Mouse (Mus musculus) erythroblast, embryonic 14.5 days (primary cell): ENCODE measurements around the gene Mansc1. TPM values are rescaled to one million over a fixed set of nuclear protein-coding genes. Genes with fewer than 3 reads are reported as not detected.

Experiments used
- H3K27me3 ChIP-seq: 2 replicates; pipeline ENCODE4 v1.6.1; 2012; ENCODE audit warnings: inconsistent platforms; ENCODE audit not compliant: control insufficient read depth
- H3K36me3 ChIP-seq: 2 replicates; pipeline ENCODE4 v1.6.1; 2012; ENCODE audit warnings: mild to moderate bottlenecking, inconsistent platforms; ENCODE audit not compliant: control insufficient read depth
- H3K4me1 ChIP-seq: 2 replicates; pipeline ENCODE4 v1.6.1; 2012; ENCODE audit warnings: inconsistent platforms; ENCODE audit not compliant: control insufficient read depth
- H3K4me3 ChIP-seq: replicated peaks from 2 replicates; pipeline ENCODE3; 2012; ENCODE audit warnings: moderate library complexity, mild to moderate bottlenecking, inconsistent platforms
- H3K9me3 ChIP-seq: 2 replicates; pipeline ENCODE4 v1.6.1; 2012; ENCODE audit warnings: low read length, inconsistent platforms, mixed read lengths; ENCODE audit not compliant: control insufficient read depth
- GATA1 ChIP-seq: IDR thresholded peaks from 2 replicates; pipeline ENCODE4 v1.6.1; 2012; ENCODE audit warnings: low read length, inconsistent platforms, mixed read lengths
- TAL1 ChIP-seq: IDR thresholded peaks from 3 replicates; pipeline ENCODE4 v1.6.1; 2012; ENCODE audit warnings: low read length, inconsistent platforms, mixed read lengths
- polyA plus RNA-seq: library from polyadenylated mRNA; stranded (reverse); fragments of >175 nt; gene quantifications from 2 replicates; pipeline ENCODE4 v1.2.3, GENCODE M21; 2012

The Mansc1 gene
- polyA plus RNA-seq, 1 experiment, result not detected

- peak overlapping the region; percentile 95 for H3K4me3 ChIP-seq
- TF ChIP-seq TAL1 (no peak), GATA1 (no peak)
Measured at GRCm38 (mm10) chr6:134641738-134642446, 9.6 kb upstream of the Mansc1 start.

GRCm38 (mm10) chr6:134640485-134641475, 8.5 kb upstream of the Mansc1 start:
- Histone ChIP-seq H3K9me3 (no peaks in the 10 kb centered on the region), H3K27me3 (no peaks in the 10 kb centered on the region), H3K4me1 (peaks cover 19% of the 10 kb centered on the region), H3K36me3 (peaks cover 15% of the 10 kb centered on the region), H3K4me3 (peak overlapping the region; percentile 95)
- no peak for TF ChIP-seq TAL1
- peak; percentile 28; the same call in 1 of the 2 replicates for TF ChIP-seq GATA1

More at GRCm38 (mm10) chr6:134641738-134642446, 9.6 kb upstream of the Mansc1 start:
- H3K27me3 ChIP-seq, result no peaks in the 10 kb centered on the region
- H3K36me3 ChIP-seq, result peaks cover 24% of the 10 kb centered on the region
- peaks cover 20% of the 10 kb centered on the region for H3K4me1 ChIP-seq
- no peaks in the 10 kb centered on the region for H3K9me3 ChIP-seq

- H3K4me1 ChIP-seq, result peaks cover 19% of the 10 kb centered on the region
- H3K9me3 ChIP-seq, result no peaks in the 10 kb centered on the region
- no peaks in the 10 kb centered on the region for H3K27me3 ChIP-seq
- TF ChIP-seq TAL1, result no peak
- TF ChIP-seq GATA1, result no peak
- no peak overlapping the region for H3K4me3 ChIP-seq
- H3K36me3 ChIP-seq, result peaks cover 6% of the 10 kb centered on the region
Measured at GRCm38 (mm10) chr6:134639900-134640299, 7.6 kb upstream of the Mansc1 start.

GRCm38 (mm10) chr6:134639210-134639609, 6.9 kb upstream of the Mansc1 start, which contains the start of gene Borcs5:
Gene Borcs5 (plus strand): TSS chr6:134639510.
- H3K4me3 ChIP-seq, result no peak within 1 kb of the TSS
- H3K4me1 ChIP-seq, result peaks cover 19% of the 10 kb centered on the region
- no peaks in the 10 kb centered on the region for H3K9me3 ChIP-seq
- TF ChIP-seq TAL1, result no peak
- TF ChIP-seq GATA1, result no peak
- no peaks in the 10 kb centered on the region for H3K27me3 ChIP-seq
- H3K36me3 ChIP-seq, result peaks cover under 1% of the 10 kb centered on the region

GRCm38 (mm10) chr6:134636476-134636875, 4.2 kb upstream of the Mansc1 start:
- no peak overlapping the region for H3K4me3 ChIP-seq
- no peaks in the 10 kb centered on the region for H3K9me3 ChIP-seq
- no peak for TF ChIP-seq TAL1
- TF ChIP-seq GATA1, result no peak
- no peaks in the 10 kb centered on the region for H3K36me3 ChIP-seq
- peaks cover 17% of the 10 kb centered on the region for H3K27me3 ChIP-seq
- H3K4me1 ChIP-seq, result peaks cover 14% of the 10 kb centered on the region

- Histone ChIP-seq H3K4me3 (no peak overlapping the region), H3K9me3 (no peaks in the 10 kb centered on the region), H3K36me3 (no peaks in the 10 kb centered on the region), H3K27me3 (peaks cover 29% of the 10 kb centered on the region), H3K4me1 (peaks cover 8% of the 10 kb centered on the region)
- no peak for TF ChIP-seq GATA1
- no peak for TF ChIP-seq TAL1
Measured at GRCm38 (mm10) chr6:134633553-134633952, 1.3 kb upstream of the Mansc1 start.

- no peak overlapping the region for H3K4me3 ChIP-seq
- no peak for TF ChIP-seq TAL1
- TF ChIP-seq GATA1, result no peak
- peaks cover 8% of the 10 kb centered on the region for H3K4me1 ChIP-seq
- H3K27me3 ChIP-seq, result peaks cover 29% of the 10 kb centered on the region
- H3K36me3 ChIP-seq, result no peaks in the 10 kb centered on the region
- H3K9me3 ChIP-seq, result no peaks in the 10 kb centered on the region
Measured at GRCm38 (mm10) chr6:134632756-134633155, 468 bp upstream of the Mansc1 start.

GRCm38 (mm10) chr6:134630447-134630846, 1.8 kb downstream of the Mansc1 start:
- no peaks in the 10 kb centered on the region for H3K9me3 ChIP-seq

GRCm38 (mm10) chr6:134626564-134626963, 5.7 kb downstream of the Mansc1 start:
- TF ChIP-seq TAL1 (no peak), GATA1 (no peak)
- H3K4me1 ChIP-seq, result no peaks in the 10 kb centered on the region
- H3K27me3 ChIP-seq, result peaks cover 13% of the 10 kb centered on the region
- H3K36me3 ChIP-seq, result no peaks in the 10 kb centered on the region
- H3K9me3 ChIP-seq, result no peaks in the 10 kb centered on the region
- no peak overlapping the region for H3K4me3 ChIP-seq

More at GRCm38 (mm10) chr6:134630447-134630846, 1.8 kb downstream of the Mansc1 start:
- no peaks in the 10 kb centered on the region for H3K36me3 ChIP-seq
- H3K4me1 ChIP-seq, result peaks cover 8% of the 10 kb centered on the region
- TF ChIP-seq TAL1 (no peak), GATA1 (no peak)
- H3K27me3 ChIP-seq, result peaks cover 29% of the 10 kb centered on the region
- H3K4me3 ChIP-seq, result no peak overlapping the region
